Mouse (Mus musculus) spleen, embryonic (tissue): Measurements from ENCODE around the gene Crlf3.
"Not testable (repeated sequence)": the region's sequence is repeated elsewhere in the genome, so short reads cannot be mapped to it uniquely, and the experiment has no call there.

Experiments
- CTCF ChIA-PET: fragments of 350-600 bp; sonication (Branson Sonifier 250); formaldehyde crosslinking; loops from one replicate; lab custom pipeline; 2022; lab: Charles Lee

Crlf3 gene

GRCm38 (mm10) chr11:80069815-80070214 lies 11.0 kb downstream of the Crlf3 start:
- CTCF ChIA-PET, result no interaction called here

- CTCF ChIA-PET, result interaction anchor here (0.6 to 1.4 kb wide), 2 partner anchors 12 kb away, joined by 5 read pairs; no protein-coding TSS in a partner anchor
Measured at GRCm38 (mm10) chr11:80067558-80067957, 13.2 kb downstream of the Crlf3 start.

- CTCF ChIA-PET, result interaction anchor here (0.6 to 1.4 kb wide), 2 partner anchors 13 to 17 kb away, joined by 5 to 27 read pairs; no protein-coding TSS in a partner anchor
Measured at GRCm38 (mm10) chr11:80066373-80066772, 14.4 kb downstream of the Crlf3 start.

GRCm38 (mm10) chr11:80062159-80062558 lies 18.6 kb downstream of the Crlf3 start:
- CTCF ChIA-PET, result interaction anchor here (0.6 to 0.8 kb wide), 2 partner anchors 15 to 67 kb away, joined by 8 to 22 read pairs; no protein-coding TSS in a partner anchor

GRCm38 (mm10) chr11:80056141-80056540 lies 24.6 kb downstream of the Crlf3 start:
- CTCF ChIA-PET, result interaction anchor here (0.9 kb wide), 1 partner anchor 12 kb away, joined by 5 read pairs; no protein-coding TSS in a partner anchor

- CTCF ChIA-PET, result no interaction called here
Measured at GRCm38 (mm10) chr11:80054659-80055058, 26.1 kb downstream of the Crlf3 start.

- CTCF ChIA-PET, result interaction anchor here (0.5 kb wide), 1 partner anchor 147 kb away, joined by 6 read pairs; no protein-coding TSS in a partner anchor
Measured at GRCm38 (mm10) chr11:80053171-80053570, 27.6 kb downstream of the Crlf3 start.

- CTCF ChIA-PET, result no interaction called here
Measured at GRCm38 (mm10) chr11:80052456-80052855, 28.3 kb downstream of the Crlf3 start.

- CTCF ChIA-PET, result no interaction called here
Measured at GRCm38 (mm10) chr11:80050088-80050487, 30.7 kb downstream of the Crlf3 start.

- CTCF ChIA-PET, result interaction anchor here (0.6 kb wide), 1 partner anchor 15 kb away, joined by 22 read pairs; no protein-coding TSS in a partner anchor
Measured at GRCm38 (mm10) chr11:80046856-80047255, 33.9 kb downstream of the Crlf3 start.

- CTCF ChIA-PET, result interaction anchor here (0.6 to 1.0 kb wide), 2 partner anchors 100 to 107 kb away, joined by 4 to 6 read pairs; no protein-coding TSS in a partner anchor
Measured at GRCm38 (mm10) chr11:80043419-80043817, 37.4 kb downstream of the Crlf3 start.

- CTCF ChIA-PET, result interaction anchor here (0.6 to 1.0 kb wide), 2 partner anchors 100 to 108 kb away, joined by 4 to 6 read pairs; no protein-coding TSS in a partner anchor
Measured at GRCm38 (mm10) chr11:80042615-80043418, 38.0 kb downstream of the Crlf3 start.

- CTCF ChIA-PET, result no interaction called here
Measured at GRCm38 (mm10) chr11:80037495-80037894, 43.3 kb downstream of the Crlf3 start.

GRCm38 (mm10) chr11:80021306-80021705 lies 59.5 kb downstream of the Crlf3 start:
- CTCF ChIA-PET, result interaction anchor here (0.6 kb wide), 1 partner anchor 51 kb away, joined by 4 read pairs; no protein-coding TSS in a partner anchor

GRCm38 (mm10) chr11:80019792-80020191 lies 61.0 kb downstream of the Crlf3 start:
- CTCF ChIA-PET, result interaction anchor here (0.7 kb wide), 1 partner anchor 10 kb away, joined by 9 read pairs; no protein-coding TSS in a partner anchor

- CTCF ChIA-PET, result not testable (repeated sequence)
Measured at GRCm38 (mm10) chr11:80016533-80016932, 64.3 kb downstream of the Crlf3 start.
